Mouse (Mus musculus) heart, postnatal 36 days (tissue): ENCODE measurements around the gene P2ry2. TPM values are rescaled to one million over a fixed set of nuclear protein-coding genes. Genes with fewer than 3 reads are reported as not detected.
A peak's percentile ranks its signal among the peaks of the same experiment; 100 is the strongest.

ENCODE experiments used
- DNase-seq, 2 experiments: peaks; one replicate each; pipeline ENCODE4 v3.0.0; 2021 to 2022
- intact Hi-C: fragments of 180-260 bp; cut with DNase I; formaldehyde crosslinking; loops from one replicate; pipeline ENCODE4 v1.15.1; 2025
- total RNA-seq, 2 experiments: library from RNA; stranded (reverse); gene quantifications; 2 replicates each; pipeline ENCODE4 v1.2.3; 2021

P2ry2 gene
- total RNA-seq, 2 experiments from 2014 or later = 19.6 to 28.4 TPM

DNA sequence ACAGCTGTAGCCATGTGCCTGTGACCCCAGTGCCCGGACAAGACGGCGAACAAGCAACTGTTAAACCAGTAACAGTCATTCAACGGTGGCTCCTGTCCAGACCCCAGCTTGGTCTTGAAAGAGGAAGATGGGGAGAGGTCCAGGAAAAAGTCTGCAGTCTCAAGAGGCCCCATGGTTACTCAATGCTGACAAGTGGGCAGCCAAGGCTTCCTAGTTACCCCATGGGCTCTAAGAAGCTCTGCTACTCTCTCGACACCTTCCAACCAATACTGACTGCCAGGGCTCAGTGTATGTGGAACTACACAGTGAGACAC is 15.7 kb upstream of the P2ry2 start:
- intact Hi-C loops = no loop called here
- DNase-seq = no peak

- intact Hi-C loops = no loop called here
- DNase-seq = peak in 1 of 2 experiments; percentile 56
Measured at GRCm38 (mm10) chr7:101027623-101028443, 15.2 kb upstream of the P2ry2 start.

- no peak for DNase-seq
- intact Hi-C loops = no loop called here
Measured at GRCm38 (mm10) chr7:101026836-101027235, 14.2 kb upstream of the P2ry2 start.

- DNase-seq = no peak
- intact Hi-C loops = no loop called here
Measured at GRCm38 (mm10) chr7:101017492-101017891, 4.8 kb upstream of the P2ry2 start.

- no peak for DNase-seq
- intact Hi-C loops = no loop called here
Measured at GRCm38 (mm10) chr7:101017021-101017461, 4.4 kb upstream of the P2ry2 start.

DNA sequence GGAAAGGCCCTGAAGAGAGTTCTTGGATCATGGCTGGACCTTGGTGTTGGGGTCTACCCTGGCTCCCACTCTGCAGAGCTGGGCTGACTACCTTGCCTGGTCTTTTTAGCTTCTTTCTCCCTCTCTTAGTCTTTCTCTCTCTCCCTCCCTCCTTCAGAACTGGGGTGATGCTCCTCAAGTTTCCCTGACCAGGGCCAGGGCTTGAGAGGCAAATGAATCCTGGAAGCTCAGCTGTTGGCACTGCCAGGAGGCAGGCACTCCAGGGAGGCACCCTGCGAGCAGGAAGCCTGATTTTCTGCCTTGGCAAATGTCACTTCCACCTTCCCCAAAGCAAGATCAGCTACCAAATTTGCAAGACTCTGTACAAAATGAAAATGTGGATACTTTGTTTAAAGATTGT is 2.3 kb upstream of the P2ry2 start:
- intact Hi-C loops = no loop called here
- DNase-seq = no peak

DNA sequence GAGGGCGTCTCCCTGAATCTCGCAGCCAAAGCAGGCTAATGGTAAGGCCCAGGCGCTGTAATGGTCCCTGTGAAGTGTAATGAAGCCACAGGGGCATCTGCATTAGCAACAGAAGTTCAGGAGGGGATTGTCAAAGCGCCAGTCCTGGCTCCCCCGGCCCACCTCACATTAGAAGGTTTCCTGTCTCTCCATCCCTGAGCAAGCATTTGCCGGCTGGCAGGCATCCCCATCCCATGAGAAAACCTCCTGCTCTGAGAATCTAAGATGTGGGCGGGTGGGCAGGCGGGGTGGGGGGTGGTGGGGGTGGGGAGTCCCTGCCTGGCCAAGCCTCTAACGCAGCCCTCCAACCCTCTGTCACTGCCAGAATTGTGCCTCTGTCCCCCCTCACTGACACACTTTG is 1.4 kb upstream of the P2ry2 start:
- intact Hi-C loops = no loop called here
- no peak for DNase-seq

- intact Hi-C loops = loop anchor here (1.0 to 2.0 kb wide), 2 partner anchors 19 to 39 kb away; no protein-coding TSS in a partner anchor
- peak; percentile 80 to 90 for DNase-seq
Measured at GRCm38 (mm10) chr7:101011681-101012367, 842 bp downstream of the P2ry2 start.

GRCm38 (mm10) chr7:101010741-101011140 is 1.9 kb downstream of the P2ry2 start:
- no peak for DNase-seq
- intact Hi-C loops = loop anchor here (2.0 kb wide), 1 partner anchor 18 kb away; no protein-coding TSS in a partner anchor

DNA sequence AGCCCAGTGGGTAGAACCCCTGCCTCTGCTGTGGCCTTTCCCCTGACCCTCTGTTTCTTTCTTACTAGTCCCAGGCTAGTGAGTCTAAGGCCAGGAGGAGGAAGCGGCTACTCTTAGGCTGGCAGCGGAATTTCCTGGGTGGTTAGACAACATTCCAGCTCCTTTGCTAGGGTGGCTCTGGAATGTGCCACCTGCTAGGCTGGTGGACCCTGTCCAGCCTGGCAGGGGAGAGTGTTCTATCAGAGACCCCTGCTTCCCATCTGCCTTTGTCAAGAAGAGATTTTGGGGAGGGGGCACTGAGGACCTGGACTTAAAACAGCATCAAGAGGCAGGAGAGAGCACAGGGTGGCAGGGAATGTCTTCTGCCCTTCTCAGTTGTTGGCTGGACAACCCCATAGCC is 6.5 kb downstream of the P2ry2 start:
- no peak for DNase-seq
- intact Hi-C loops = no loop called here

- DNase-seq = no peak
- intact Hi-C loops = no loop called here
Measured at GRCm38 (mm10) chr7:101005119-101005518, 7.5 kb downstream of the P2ry2 start.

DNA sequence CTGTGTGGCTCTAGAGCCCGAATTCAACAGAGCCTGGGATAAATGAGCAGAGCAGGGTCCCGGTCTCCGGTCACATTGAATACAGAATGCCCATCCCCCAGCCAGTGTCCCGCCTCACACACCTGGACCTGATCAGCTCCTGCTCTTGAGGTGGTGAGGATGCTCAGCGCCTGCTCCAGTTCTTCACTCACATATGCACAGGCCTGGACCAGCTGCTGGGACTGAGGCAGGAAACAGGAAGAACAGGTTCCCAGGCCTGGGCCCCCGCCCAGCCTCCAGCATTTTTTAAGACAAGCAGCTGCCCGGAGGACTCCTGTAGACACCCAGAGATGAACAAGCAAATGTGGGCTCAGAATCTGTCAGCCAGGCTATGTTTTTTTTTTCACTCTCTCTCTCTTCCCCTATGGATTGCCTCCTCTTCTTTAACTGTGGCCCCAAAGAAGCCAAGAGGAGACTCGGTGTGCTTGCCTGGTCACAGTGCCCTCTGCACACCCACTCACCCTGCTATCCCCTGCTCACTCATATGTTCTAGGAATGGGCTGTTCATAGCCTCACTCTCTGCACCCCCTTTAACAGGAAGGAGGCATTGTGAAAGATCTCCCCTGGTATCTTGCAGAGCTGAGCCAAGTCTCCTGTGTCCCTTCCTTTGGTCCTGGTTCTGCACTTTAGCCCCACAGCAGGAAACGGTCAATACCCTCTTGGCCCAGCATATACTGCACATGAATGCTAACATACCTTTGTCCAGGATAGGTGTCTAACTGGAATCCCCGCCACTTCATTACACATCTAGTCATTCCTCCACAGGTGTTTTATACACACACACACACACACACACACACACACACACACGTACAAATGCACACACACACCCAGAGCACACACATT is 9.0 kb downstream of the P2ry2 start:
- intact Hi-C loops = no loop called here
- no peak for DNase-seq

DNA sequence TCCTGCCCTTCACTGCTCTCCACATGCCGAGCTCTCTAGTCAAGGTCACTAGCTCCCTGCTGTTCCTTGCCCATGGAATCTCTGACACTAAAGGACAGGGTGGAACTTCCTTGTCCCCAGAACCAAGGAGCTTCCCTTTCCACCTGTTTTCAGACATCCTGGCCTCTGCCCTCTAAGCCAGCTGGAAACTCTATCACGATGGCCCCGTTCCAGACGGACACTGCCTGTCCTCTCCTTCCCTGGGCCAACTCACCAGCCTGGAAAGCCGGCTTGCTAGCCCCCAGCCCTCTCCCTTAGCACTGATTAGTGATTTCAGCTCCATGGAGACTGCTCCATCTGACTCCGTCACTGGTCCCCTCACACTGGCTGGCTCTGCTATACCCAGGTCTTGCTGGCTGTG is 10.4 kb downstream of the P2ry2 start:
- intact Hi-C loops = no loop called here

GRCm38 (mm10) chr7:100999623-101000022 is 13.0 kb downstream of the P2ry2 start:
- intact Hi-C loops = no loop called here
- DNase-seq = no peak

More for the DNA sequence above, 10.4 kb downstream of the P2ry2 start:
- DNase-seq = peak; percentile 78 to 80

DNA sequence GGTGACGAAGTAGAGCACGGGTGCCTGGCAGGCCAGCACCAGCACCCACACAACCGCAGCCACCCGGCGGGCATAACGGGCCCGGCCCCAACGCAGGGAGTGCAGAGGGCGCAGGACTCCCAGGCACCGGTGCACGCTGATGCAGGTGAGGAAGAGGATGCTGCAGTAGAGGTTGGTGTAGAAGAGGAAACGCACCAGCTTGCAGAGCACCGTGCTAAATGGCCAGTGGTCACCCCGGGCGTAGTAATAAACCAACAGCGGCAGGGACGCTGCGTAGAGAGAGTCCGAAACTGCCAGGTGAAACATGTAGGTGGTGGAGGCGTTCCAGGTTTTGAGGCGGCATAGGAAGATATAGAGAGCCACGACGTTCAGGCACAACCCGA is 14.1 kb downstream of the P2ry2 start:
- intact Hi-C loops = no loop called here
- DNase-seq = no peak

DNA sequence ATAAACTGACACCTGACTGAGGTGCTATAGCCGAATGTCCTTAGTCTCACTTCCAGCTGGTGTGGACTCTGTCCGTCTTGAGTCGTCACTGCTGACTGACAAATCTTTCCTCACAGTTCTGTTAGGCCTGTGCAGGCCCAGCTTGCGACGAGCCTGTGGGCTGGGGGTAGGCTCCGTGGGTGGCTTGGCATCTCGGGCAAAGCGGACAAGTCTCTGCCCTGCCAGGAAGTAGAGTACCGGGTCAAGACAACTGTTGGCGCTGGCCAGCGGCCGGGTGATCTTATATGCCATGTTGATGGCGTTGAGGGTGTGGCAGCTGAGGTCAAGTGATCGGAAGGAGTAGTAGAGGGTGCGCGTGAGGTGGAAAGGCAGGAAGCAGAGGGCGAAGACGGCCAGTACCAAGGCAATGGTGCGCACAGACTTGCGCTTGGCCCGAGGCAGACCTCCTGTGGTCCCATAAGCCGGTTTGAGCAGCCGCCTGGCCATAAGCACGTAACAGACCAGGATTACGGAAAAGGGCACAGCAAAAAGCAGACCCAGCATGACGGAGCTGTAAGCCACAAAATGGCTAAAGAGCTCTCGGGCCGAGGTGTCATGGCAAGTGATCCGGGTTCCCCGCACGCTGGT is 14.6 kb downstream of the P2ry2 start:
- no peak for DNase-seq
- intact Hi-C loops = no loop called here

GRCm38 (mm10) chr7:100997215-100997614 is 15.5 kb downstream of the P2ry2 start:
- no peak for DNase-seq
- intact Hi-C loops = no loop called here

- no peak for DNase-seq
- intact Hi-C loops = no loop called here
Measured at GRCm38 (mm10) chr7:100995951-100996350, 16.7 kb downstream of the P2ry2 start.

DNA sequence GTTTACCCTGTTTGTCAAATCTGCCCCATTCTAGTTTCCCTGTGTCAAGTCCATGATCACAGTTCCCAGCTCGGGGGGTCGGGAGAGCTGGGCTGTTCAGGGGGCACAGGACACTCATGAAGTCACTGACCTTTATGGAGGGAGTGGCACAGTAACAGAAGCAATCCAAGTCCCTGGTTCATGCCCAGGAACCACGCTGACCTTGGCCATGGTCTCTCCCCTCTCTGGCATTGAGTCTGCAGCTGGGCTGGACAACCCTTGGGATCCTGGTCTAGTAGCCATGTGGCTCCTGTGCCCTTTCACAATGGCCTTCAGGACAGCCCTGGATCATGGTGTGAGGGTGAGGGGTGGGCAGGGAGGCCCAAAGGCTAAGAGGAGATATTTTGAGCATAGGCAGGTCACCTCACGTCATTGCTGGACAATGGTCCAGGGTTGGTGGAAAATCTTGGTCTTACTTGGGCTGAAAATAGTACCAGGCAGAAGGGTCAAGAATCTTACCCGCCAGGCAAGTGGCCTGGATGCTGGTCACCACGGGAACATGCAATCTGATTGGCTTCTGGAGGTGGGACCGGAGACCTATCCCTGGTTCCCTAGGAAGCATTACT is 17.3 kb downstream of the P2ry2 start:
- no peak for DNase-seq
- intact Hi-C loops = no loop called here

GRCm38 (mm10) chr7:100993166-100993565 is 19.5 kb downstream of the P2ry2 start:
- peak; percentile 78 to 82 for DNase-seq
- intact Hi-C loops = loop anchor here (2.0 kb wide), 1 partner anchor 18 kb away; no protein-coding TSS in a partner anchor
